Mouse (Mus musculus): ENCODE measurements around the gene Smg6. TPM values are rescaled to one million over a fixed set of nuclear protein-coding genes. Genes with fewer than 3 reads are reported as not detected.

The Smg6 gene
- polyA plus RNA-seq (2015; fragmentation: Nextera tagmentation; extraction: Ambion mirVana): 14.8 and 17.3 TPM in 2 replicates

GRCm38 (mm10) chr11:74925577-74926387 is at the start of gene Smg6, which contains the start of gene Srr:
Gene Smg6 (plus strand): TSS chr11:74925823.
Gene Srr (minus strand): TSS chr11:74925948.
- Histone ChIP-seq H3K4me1 (peaks cover 17% of the 10 kb centered on the region), H3K9me3 (no peaks in the 10 kb centered on the region), H3K4me3 (peak within 1 kb of the TSS; percentile 74), H3K36me3 (peaks cover 6% of the 10 kb centered on the region), H3K4me2 (peak within 1 kb of the TSS; percentile 54), H3K27me3 (no peaks in the 10 kb centered on the region), H3K9ac (peak within 1 kb of the TSS; percentile 73), H3K27ac (peak within 1 kb of the TSS; percentile 100)
- 0% methylated on average over 86 of the region's 88 CpGs for WGBS
- ATAC-seq (ENCODE audit: borderline replicate concordance, extremely low read depth, low FRiP score, low TSS enrichment): peak; percentile 97

- no peaks in the 10 kb centered on the region for H3K36me3 ChIP-seq
- H3K4me1 ChIP-seq: peaks cover 11% of the 10 kb centered on the region
- H3K9ac ChIP-seq: no peak overlapping the region
- no peak overlapping the region for H3K27ac ChIP-seq
- H3K27me3 ChIP-seq: no peaks in the 10 kb centered on the region
- H3K9me3 ChIP-seq: no peaks in the 10 kb centered on the region
- peak; percentile 64; the same call in 1 of the 2 replicates for ATAC-seq (ENCODE audit: borderline replicate concordance, extremely low read depth, low FRiP score, low TSS enrichment)
- H3K4me2 ChIP-seq: peak overlapping the region; percentile 18; the same call in 1 of the 2 replicates
- WGBS: 7% methylated on average over 9 of the region's 9 CpGs
- no peak overlapping the region for H3K4me3 ChIP-seq
These were observed 48.8 kb upstream of the Smg6 start for GRCm38 (mm10) chr11:74876801-74877200.

- peaks cover 16% of the 10 kb centered on the region for H3K4me1 ChIP-seq
- H3K27me3 ChIP-seq: no peaks in the 10 kb centered on the region
- H3K27ac ChIP-seq: no peak overlapping the region
- 77% methylated on average over 9 of the region's 9 CpGs for WGBS
- H3K9me3 ChIP-seq: no peaks in the 10 kb centered on the region
- no peak overlapping the region for H3K9ac ChIP-seq
- no peaks in the 10 kb centered on the region for H3K36me3 ChIP-seq
- no peak overlapping the region for H3K4me3 ChIP-seq
- H3K4me2 ChIP-seq: no peak overlapping the region
- ATAC-seq (ENCODE audit: borderline replicate concordance, extremely low read depth, low FRiP score, low TSS enrichment): no peak
These were observed 44.6 kb upstream of the Smg6 start for GRCm38 (mm10) chr11:74880999-74881398.

GRCm38 (mm10) chr11:74881979-74882378 is 43.6 kb upstream of the Smg6 start:
- 47% methylated on average over 14 of the region's 14 CpGs for WGBS
- Histone ChIP-seq H3K27ac (no peak overlapping the region), H3K4me2 (no peak overlapping the region; the same call in 1 of the 2 replicates), H3K4me1 (peaks cover 10% of the 10 kb centered on the region), H3K9ac (no peak overlapping the region), H3K4me3 (no peak overlapping the region), H3K36me3 (no peaks in the 10 kb centered on the region), H3K27me3 (no peaks in the 10 kb centered on the region), H3K9me3 (no peaks in the 10 kb centered on the region)
- no peak for ATAC-seq (ENCODE audit: borderline replicate concordance, extremely low read depth, low FRiP score, low TSS enrichment)

- Histone ChIP-seq H3K4me2 (no peak overlapping the region), H3K9me3 (no peaks in the 10 kb centered on the region), H3K4me1 (peaks cover 9% of the 10 kb centered on the region), H3K4me3 (no peak overlapping the region), H3K27me3 (no peaks in the 10 kb centered on the region), H3K9ac (no peak overlapping the region), H3K36me3 (no peaks in the 10 kb centered on the region), H3K27ac (no peak overlapping the region)
- ATAC-seq (ENCODE audit: borderline replicate concordance, extremely low read depth, low FRiP score, low TSS enrichment): no peak
- WGBS: 90% methylated on average over 10 of the region's 10 CpGs
These were observed 42.5 kb upstream of the Smg6 start for GRCm38 (mm10) chr11:74883098-74883497.

GRCm38 (mm10) chr11:74894619-74895018 is 31.0 kb upstream of the Smg6 start:
- Histone ChIP-seq H3K4me3 (no peak overlapping the region), H3K4me1 (peaks cover 10% of the 10 kb centered on the region; the same call in 1 of the 2 replicates), H3K27me3 (no peaks in the 10 kb centered on the region), H3K36me3 (peaks cover 4% of the 10 kb centered on the region; the same call in 1 of the 2 replicates), H3K9ac (no peak overlapping the region), H3K4me2 (no peak overlapping the region), H3K27ac (no peak overlapping the region), H3K9me3 (no peaks in the 10 kb centered on the region)
- ATAC-seq (ENCODE audit: borderline replicate concordance, extremely low read depth, low FRiP score, low TSS enrichment): no peak
- 59% methylated on average over 4 of the region's 4 CpGs for WGBS

GRCm38 (mm10) chr11:74895980-74896900 is 29.4 kb upstream of the Smg6 start:
- Histone ChIP-seq H3K4me2 (peak overlapping the region; percentile 96), H3K27me3 (no peaks in the 10 kb centered on the region), H3K9me3 (no peaks in the 10 kb centered on the region), H3K4me3 (peak overlapping the region; percentile 91), H3K9ac (peak overlapping the region; percentile 74), H3K4me1 (peaks cover 14% of the 10 kb centered on the region; the same call in 1 of the 2 replicates), H3K27ac (peak overlapping the region; percentile 85), H3K36me3 (peaks cover 20% of the 10 kb centered on the region)
- ATAC-seq (ENCODE audit: borderline replicate concordance, extremely low read depth, low FRiP score, low TSS enrichment): peak; percentile 66
- under 1% methylated on average over 52 of the region's 55 CpGs for WGBS

GRCm38 (mm10) chr11:74896901-74897677 is 28.5 kb upstream of the Smg6 start, which contains the start of gene Sgsm2:
Gene Sgsm2 (minus strand): TSS chr11:74897060.
- under 1% methylated on average over 72 of the region's 74 CpGs for WGBS
- H3K36me3 ChIP-seq: peaks cover 28% of the 10 kb centered on the region
- H3K27ac ChIP-seq: peak within 1 kb of the TSS; percentile 85
- no peaks in the 10 kb centered on the region for H3K27me3 ChIP-seq
- peak within 1 kb of the TSS; percentile 96 for H3K4me2 ChIP-seq
- H3K4me1 ChIP-seq: peaks cover 14% of the 10 kb centered on the region; the same call in 1 of the 2 replicates
- H3K4me3 ChIP-seq: peak within 1 kb of the TSS; percentile 91
- peak within 1 kb of the TSS; percentile 74 for H3K9ac ChIP-seq
- H3K9me3 ChIP-seq: no peaks in the 10 kb centered on the region
- ATAC-seq (ENCODE audit: borderline replicate concordance, extremely low read depth, low FRiP score, low TSS enrichment): peak; percentile 78

GRCm38 (mm10) chr11:74897678-74898516 is 27.7 kb upstream of the Smg6 start, which contains the start of gene Tsr1:
Gene Tsr1 (plus strand): TSS chr11:74898071.
- under 1% methylated on average over 54 of the region's 54 CpGs for WGBS
- Histone ChIP-seq H3K9ac (peak within 1 kb of the TSS; percentile 74), H3K4me2 (peak within 1 kb of the TSS; percentile 96), H3K9me3 (no peaks in the 10 kb centered on the region), H3K27ac (peak within 1 kb of the TSS; percentile 85), H3K4me3 (peak within 1 kb of the TSS; percentile 91), H3K27me3 (no peaks in the 10 kb centered on the region), H3K4me1 (peaks cover 14% of the 10 kb centered on the region; the same call in 1 of the 2 replicates), H3K36me3 (peaks cover 36% of the 10 kb centered on the region)
- peak; percentile 83 for ATAC-seq (ENCODE audit: borderline replicate concordance, extremely low read depth, low FRiP score, low TSS enrichment)

- under 1% methylated on average over 7 of the region's 7 CpGs for WGBS
- no peaks in the 10 kb centered on the region for H3K9me3 ChIP-seq
- peak overlapping the region; percentile 74 for H3K9ac ChIP-seq
- ATAC-seq (ENCODE audit: borderline replicate concordance, extremely low read depth, low FRiP score, low TSS enrichment): no peak
- H3K4me1 ChIP-seq: peaks cover 14% of the 10 kb centered on the region; the same call in 1 of the 2 replicates
- peak overlapping the region; percentile 91 for H3K4me3 ChIP-seq
- no peaks in the 10 kb centered on the region for H3K27me3 ChIP-seq
- H3K27ac ChIP-seq: no peak overlapping the region
- peaks cover 42% of the 10 kb centered on the region for H3K36me3 ChIP-seq
- peak overlapping the region; percentile 96 for H3K4me2 ChIP-seq
These were observed 27.2 kb upstream of the Smg6 start for GRCm38 (mm10) chr11:74898517-74898827.

All from lung, embryonic 15.5 days (tissue).